Mouse (Mus musculus): ENCODE results near the gene Rapgef2.

Rapgef2 gene

GRCm38 (mm10) chr3:79168168-79168827 lies 118.0 kb downstream of the Rapgef2 start:
- no peak for ATAC-seq (ENCODE audit: low TSS enrichment)

- peak; percentile 94 for ATAC-seq (ENCODE audit: low TSS enrichment)
These were observed 118.7 kb downstream of the Rapgef2 start for GRCm38 (mm10) chr3:79167586-79167985.

GRCm38 (mm10) chr3:79161834-79162401 lies 124.4 kb downstream of the Rapgef2 start:
- ATAC-seq (ENCODE audit: low TSS enrichment), result peak; percentile 45

GRCm38 (mm10) chr3:79161093-79161723 lies 125.1 kb downstream of the Rapgef2 start:
- peak; percentile 90 for ATAC-seq (ENCODE audit: low TSS enrichment)

- no peak for ATAC-seq (ENCODE audit: low TSS enrichment)
These were observed 128.1 kb downstream of the Rapgef2 start for GRCm38 (mm10) chr3:79158254-79158653.

- peak; percentile 87 for ATAC-seq (ENCODE audit: low TSS enrichment)
These were observed 133.3 kb downstream of the Rapgef2 start for GRCm38 (mm10) chr3:79153039-79153487.

- ATAC-seq (ENCODE audit: low TSS enrichment), result peak; percentile 17
These were observed 140.8 kb downstream of the Rapgef2 start for GRCm38 (mm10) chr3:79145407-79146055.

- ATAC-seq (ENCODE audit: low TSS enrichment), result peak; percentile 60
These were observed 141.5 kb downstream of the Rapgef2 start for GRCm38 (mm10) chr3:79144672-79145406.

- ATAC-seq (ENCODE audit: low TSS enrichment), result no peak
These were observed 142.2 kb downstream of the Rapgef2 start for GRCm38 (mm10) chr3:79144085-79144484.

GRCm38 (mm10) chr3:79139245-79139644 lies 147.1 kb downstream of the Rapgef2 start:
- ATAC-seq (ENCODE audit: low TSS enrichment), result no peak

GRCm38 (mm10) chr3:79138601-79139000 lies 147.7 kb downstream of the Rapgef2 start:
- no peak for ATAC-seq (ENCODE audit: low TSS enrichment)

GRCm38 (mm10) chr3:79130991-79131390 lies 155.3 kb downstream of the Rapgef2 start:
- ATAC-seq (ENCODE audit: low TSS enrichment), result no peak

GRCm38 (mm10) chr3:79129044-79129600 lies 157.2 kb downstream of the Rapgef2 start:
- ATAC-seq (ENCODE audit: low TSS enrichment), result no peak

GRCm38 (mm10) chr3:79127797-79128196 lies 158.5 kb downstream of the Rapgef2 start:
- no peak for ATAC-seq (ENCODE audit: low TSS enrichment)

GRCm38 (mm10) chr3:79126857-79127256 lies 159.5 kb downstream of the Rapgef2 start:
- no peak for ATAC-seq (ENCODE audit: low TSS enrichment)

- no peak for ATAC-seq (ENCODE audit: low TSS enrichment)
These were observed 164.9 kb downstream of the Rapgef2 start for GRCm38 (mm10) chr3:79121391-79121790.

- ATAC-seq (ENCODE audit: low TSS enrichment), result no peak
These were observed 166.3 kb downstream of the Rapgef2 start for GRCm38 (mm10) chr3:79119983-79120382.

GRCm38 (mm10) chr3:79110153-79110552 lies 176.2 kb downstream of the Rapgef2 start:
- no peak for ATAC-seq (ENCODE audit: low TSS enrichment)

GRCm38 (mm10) chr3:79108246-79108645 lies 178.1 kb downstream of the Rapgef2 start:
- ATAC-seq (ENCODE audit: low TSS enrichment), result no peak

- no peak for ATAC-seq (ENCODE audit: low TSS enrichment)
These were observed 180.0 kb downstream of the Rapgef2 start for GRCm38 (mm10) chr3:79106360-79106759.

- ATAC-seq (ENCODE audit: low TSS enrichment), result no peak
These were observed 182.7 kb downstream of the Rapgef2 start for GRCm38 (mm10) chr3:79103604-79104003.
